Mouse (Mus musculus) limb, embryonic 15.5 days (tissue): ENCODE measurements around the gene Zan. TPM values are rescaled to one million over a fixed set of nuclear protein-coding genes. Genes with fewer than 3 reads are reported as not detected.
"Not testable (repeated sequence)": the region's sequence is repeated elsewhere in the genome, so short reads cannot be mapped to it uniquely, and the experiment has no call there.

ENCODE experiments used
- ATAC-seq: fragments of 200-750 bp; cut with Nextera tagmentation; 2 replicates; pipeline ENCODE4 v1.8.0; 2017; ENCODE audit warnings: low read depth, moderate TSS enrichment; ENCODE audit not compliant: insufficient number of reproducible peaks, low FRiP score, low TSS enrichment
- H3K27ac ChIP-seq: fragments of 300-500 bp; sonication (generic); 2 replicates; pipeline ENCODE4 v1.5.1; 2015; ENCODE audit warnings: moderate library complexity, mild to moderate bottlenecking, inconsistent platforms
- H3K27me3 ChIP-seq: fragments of 300-500 bp; sonication (generic); 2 replicates; pipeline ENCODE4 v1.6.1; 2015; ENCODE audit warnings: inconsistent platforms
- H3K36me3 ChIP-seq: fragments of 300-500 bp; sonication (generic); 2 replicates; pipeline ENCODE4 v1.6.1; 2015; ENCODE audit warnings: inconsistent platforms
- H3K4me1 ChIP-seq: fragments of 300-500 bp; sonication (generic); 2 replicates; pipeline ENCODE4 v1.6.1; 2015; ENCODE audit warnings: inconsistent platforms
- H3K4me2 ChIP-seq: fragments of 300-500 bp; sonication (generic); 2 replicates; pipeline ENCODE4 v1.6.1; 2015; ENCODE audit warnings: mild to moderate bottlenecking, inconsistent platforms
- H3K4me3 ChIP-seq: fragments of 300-500 bp; sonication (generic); 2 replicates; pipeline ENCODE4 v1.5.1; 2015; ENCODE audit warnings: mild to moderate bottlenecking, inconsistent platforms
- H3K9ac ChIP-seq: fragments of 300-500 bp; sonication (generic); 2 replicates; pipeline ENCODE4 v1.6.1; 2015; ENCODE audit warnings: inconsistent platforms
- H3K9me3 ChIP-seq: fragments of 300-500 bp; sonication (generic); 2 replicates; pipeline ENCODE4 v1.6.1; 2016; ENCODE audit warnings: inconsistent platforms
- WGBS: fragments of 180-500 bp; shearing (Covaris S2); methylation state at CpG from one replicate; pipeline ENCODE4 v1.1.7; 2015; 5-methylcytosine and 5-hydroxymethylcytosine counted together
- polyA plus RNA-seq: library from polyadenylated mRNA; unstranded; fragments of >200 nt; fragmentation: Nextera tagmentation; extraction: Ambion mirVana; gene quantifications from 2 replicates; pipeline ENCODE4 v1.2.1, GENCODE M21; 2015

Gene Zan
- polyA plus RNA-seq, 1 experiment from 2014 or later: 0.13 TPM

- H3K27ac ChIP-seq: no peak overlapping the region
- no peaks in the 10 kb centered on the region for H3K27me3 ChIP-seq
- H3K4me3 ChIP-seq: no peak overlapping the region
- no peaks in the 10 kb centered on the region for H3K4me1 ChIP-seq
- no peaks in the 10 kb centered on the region for H3K9me3 ChIP-seq
- H3K4me2 ChIP-seq: no peak overlapping the region
- no peak for ATAC-seq
- no peaks in the 10 kb centered on the region for H3K36me3 ChIP-seq
- H3K9ac ChIP-seq: no peak overlapping the region
Measured at GRCm38 (mm10) chr5:137445536-137445935, 31.3 kb downstream of the Zan start.

GRCm38 (mm10) chr5:137440216-137440855, 36.5 kb downstream of the Zan start:
- H3K9ac ChIP-seq: no peak overlapping the region
- 72% methylated on average over 11 of the region's 11 CpGs for WGBS
- no peak overlapping the region for H3K4me2 ChIP-seq
- H3K4me3 ChIP-seq: no peak overlapping the region
- no peaks in the 10 kb centered on the region for H3K27me3 ChIP-seq
- no peak for ATAC-seq
- no peak overlapping the region for H3K27ac ChIP-seq
- H3K4me1 ChIP-seq: no peaks in the 10 kb centered on the region
- H3K36me3 ChIP-seq: no peaks in the 10 kb centered on the region
- H3K9me3 ChIP-seq: no peaks in the 10 kb centered on the region

- 65% methylated on average over 6 of the region's 6 CpGs for WGBS
- no peaks in the 10 kb centered on the region for H3K27me3 ChIP-seq
- no peak for ATAC-seq
- no peak overlapping the region for H3K4me2 ChIP-seq
- H3K9me3 ChIP-seq: no peaks in the 10 kb centered on the region
- no peaks in the 10 kb centered on the region for H3K36me3 ChIP-seq
- no peaks in the 10 kb centered on the region for H3K4me1 ChIP-seq
- no peak overlapping the region for H3K27ac ChIP-seq
- no peak overlapping the region for H3K9ac ChIP-seq
- no peak overlapping the region for H3K4me3 ChIP-seq
Measured at GRCm38 (mm10) chr5:137433889-137434288, 43.0 kb downstream of the Zan start.

GRCm38 (mm10) chr5:137430402-137430801, 46.5 kb downstream of the Zan start:
- not testable (repeated sequence) for H3K27me3 ChIP-seq, H3K9ac ChIP-seq, H3K36me3 ChIP-seq, H3K4me2 ChIP-seq, H3K9me3 ChIP-seq, ATAC-seq, H3K4me1 ChIP-seq, H3K27ac ChIP-seq, H3K4me3 ChIP-seq
- WGBS: 72% methylated on average over 4 of the region's 4 CpGs

GRCm38 (mm10) chr5:137425648-137426047, 51.2 kb downstream of the Zan start:
- peaks cover 5% of the 10 kb centered on the region for H3K4me1 ChIP-seq
- H3K9ac ChIP-seq: no peak overlapping the region
- 46% methylated on average over 6 of the region's 6 CpGs for WGBS
- H3K9me3 ChIP-seq: no peaks in the 10 kb centered on the region
- no peak overlapping the region for H3K27ac ChIP-seq
- H3K27me3 ChIP-seq: no peaks in the 10 kb centered on the region
- H3K36me3 ChIP-seq: no peaks in the 10 kb centered on the region
- no peak overlapping the region for H3K4me3 ChIP-seq
- H3K4me2 ChIP-seq: no peak overlapping the region
- no peak for ATAC-seq

GRCm38 (mm10) chr5:137419841-137420240, 57.0 kb downstream of the Zan start:
- 68% methylated on average over 4 of the region's 4 CpGs for WGBS
- Histone ChIP-seq H3K4me2 (no peak overlapping the region), H3K27me3 (no peaks in the 10 kb centered on the region), H3K36me3 (no peaks in the 10 kb centered on the region), H3K27ac (no peak overlapping the region), H3K9me3 (no peaks in the 10 kb centered on the region), H3K4me3 (no peak overlapping the region), H3K4me1 (no peaks in the 10 kb centered on the region), H3K9ac (no peak overlapping the region)
- no peak for ATAC-seq

GRCm38 (mm10) chr5:137419105-137419504, 57.8 kb downstream of the Zan start:
- no peak for ATAC-seq
- no peak overlapping the region for H3K9ac ChIP-seq
- no peaks in the 10 kb centered on the region for H3K36me3 ChIP-seq
- no peak overlapping the region for H3K4me2 ChIP-seq
- no peaks in the 10 kb centered on the region for H3K4me1 ChIP-seq
- WGBS: 66% methylated on average over 9 of the region's 9 CpGs
- no peaks in the 10 kb centered on the region for H3K9me3 ChIP-seq
- H3K4me3 ChIP-seq: no peak overlapping the region
- H3K27me3 ChIP-seq: no peaks in the 10 kb centered on the region
- H3K27ac ChIP-seq: no peak overlapping the region

GRCm38 (mm10) chr5:137414253-137414652, 62.6 kb downstream of the Zan start:
- WGBS: 52% methylated on average over 5 of the region's 5 CpGs
- Histone ChIP-seq H3K4me2 (no peak overlapping the region), H3K4me3 (no peak overlapping the region), H3K9ac (no peak overlapping the region), H3K27me3 (no peaks in the 10 kb centered on the region), H3K4me1 (no peaks in the 10 kb centered on the region), H3K9me3 (no peaks in the 10 kb centered on the region), H3K36me3 (no peaks in the 10 kb centered on the region), H3K27ac (no peak overlapping the region)
- no peak for ATAC-seq

GRCm38 (mm10) chr5:137411235-137411634, 65.6 kb downstream of the Zan start:
- H3K36me3 ChIP-seq: no peaks in the 10 kb centered on the region
- H3K27me3 ChIP-seq: no peaks in the 10 kb centered on the region
- no peak overlapping the region for H3K4me2 ChIP-seq
- no peak overlapping the region for H3K9ac ChIP-seq
- no peak overlapping the region for H3K4me3 ChIP-seq
- 68% methylated on average over 8 of the region's 8 CpGs for WGBS
- H3K9me3 ChIP-seq: no peaks in the 10 kb centered on the region
- no peak overlapping the region for H3K27ac ChIP-seq
- H3K4me1 ChIP-seq: no peaks in the 10 kb centered on the region
- ATAC-seq: no peak

- ATAC-seq: no peak
- 89% methylated on average over 3 of the region's 3 CpGs for WGBS
- Histone ChIP-seq H3K4me2 (no peak overlapping the region), H3K27ac (no peak overlapping the region), H3K9ac (no peak overlapping the region), H3K4me1 (no peaks in the 10 kb centered on the region), H3K4me3 (no peak overlapping the region), H3K36me3 (no peaks in the 10 kb centered on the region), H3K9me3 (no peaks in the 10 kb centered on the region), H3K27me3 (no peaks in the 10 kb centered on the region)
Measured at GRCm38 (mm10) chr5:137410549-137410948, 66.3 kb downstream of the Zan start.

GRCm38 (mm10) chr5:137410066-137410465, 66.8 kb downstream of the Zan start:
- no peak overlapping the region for H3K4me2 ChIP-seq
- no peak overlapping the region for H3K4me3 ChIP-seq
- no peaks in the 10 kb centered on the region for H3K4me1 ChIP-seq
- H3K27ac ChIP-seq: no peak overlapping the region
- WGBS: 75% methylated on average over 3 of the region's 3 CpGs
- no peak overlapping the region for H3K9ac ChIP-seq
- ATAC-seq: no peak
- H3K9me3 ChIP-seq: no peaks in the 10 kb centered on the region
- no peaks in the 10 kb centered on the region for H3K27me3 ChIP-seq
- H3K36me3 ChIP-seq: no peaks in the 10 kb centered on the region

- H3K27me3 ChIP-seq: no peaks in the 10 kb centered on the region
- no peaks in the 10 kb centered on the region for H3K36me3 ChIP-seq
- no peak overlapping the region for H3K4me2 ChIP-seq
- ATAC-seq: no peak
- H3K4me1 ChIP-seq: no peaks in the 10 kb centered on the region
- 72% methylated on average over 6 of the region's 6 CpGs for WGBS
- H3K27ac ChIP-seq: no peak overlapping the region
- H3K9me3 ChIP-seq: no peaks in the 10 kb centered on the region
- no peak overlapping the region for H3K9ac ChIP-seq
- H3K4me3 ChIP-seq: no peak overlapping the region
Measured at GRCm38 (mm10) chr5:137409451-137409850, 67.4 kb downstream of the Zan start.

GRCm38 (mm10) chr5:137404081-137404480, 72.8 kb downstream of the Zan start:
- Histone ChIP-seq H3K9me3 (no peaks in the 10 kb centered on the region), H3K36me3 (no peaks in the 10 kb centered on the region), H3K27ac (no peak overlapping the region), H3K4me3 (no peak overlapping the region), H3K4me1 (no peaks in the 10 kb centered on the region), H3K9ac (no peak overlapping the region), H3K4me2 (no peak overlapping the region), H3K27me3 (no peaks in the 10 kb centered on the region)
- no peak for ATAC-seq
- WGBS: 74% methylated on average over 2 of the region's 2 CpGs
